Mouse (Mus musculus) kidney, embryonic 16.5 days (tissue): ENCODE results near the gene Rab11fip3. TPM values are rescaled to one million over a fixed set of nuclear protein-coding genes. Genes with fewer than 3 reads are reported as not detected.

Experiments
- polyA plus RNA-seq: library from polyadenylated mRNA; unstranded; fragments of >200 nt; fragmentation: Nextera tagmentation; extraction: Ambion mirVana; gene quantifications from 2 replicates; pipeline ENCODE4 v1.2.1, GENCODE M21; 2015

Gene Rab11fip3
- polyA plus RNA-seq, 1 experiment from 2014 or later = 41.0 TPM

Other genes with a start within 250 kb of the Rab11fip3 start
- 33.1 and 35.3 TPM in 2 replicates for gene Wdr24, start 245.9 kb downstream of the Rab11fip3 start, polyA plus RNA-seq
- gene Jmjd8, start 240.7 kb downstream of the Rab11fip3 start, polyA plus RNA-seq = 72.3 and 73.0 TPM in 2 replicates
- 387 and 393 TPM in 2 replicates for gene Stub1, start 236.2 kb downstream of the Rab11fip3 start, polyA plus RNA-seq
- 3.3 and 4.0 TPM in 2 replicates for gene Rhbdl1, start 232.3 kb downstream of the Rab11fip3 start, polyA plus RNA-seq
- 4.0 and 4.3 TPM in 2 replicates for gene Gm20683, start 227.8 kb downstream of the Rab11fip3 start, polyA plus RNA-seq
- 29.3 and 32.5 TPM in 2 replicates for gene Rhot2, start 224.7 kb downstream of the Rab11fip3 start, polyA plus RNA-seq
- 33.1 and 33.5 TPM in 2 replicates for gene Wdr90, start 208.1 kb downstream of the Rab11fip3 start, polyA plus RNA-seq
- gene Mcrip2, start 200.8 kb downstream of the Rab11fip3 start, polyA plus RNA-seq = 72.9 and 79.2 TPM in 2 replicates
- 100 and 102 TPM in 2 replicates for gene Mettl26, start 194.5 kb downstream of the Rab11fip3 start, polyA plus RNA-seq
- gene Wfikkn1, start 188.7 kb downstream of the Rab11fip3 start, polyA plus RNA-seq = 0.71 and 1.0 TPM in 2 replicates
- 33.5 and 33.7 TPM in 2 replicates for gene Rab40c, start 149.8 kb downstream of the Rab11fip3 start, polyA plus RNA-seq
- gene Pigq, start 124.6 kb downstream of the Rab11fip3 start, polyA plus RNA-seq = 85.8 and 95.9 TPM in 2 replicates
- 1.8 and 3.7 TPM in 2 replicates for gene Nhlrc4, start 124.6 kb downstream of the Rab11fip3 start, polyA plus RNA-seq
- gene A930017K11Rik, start 117.0 kb downstream of the Rab11fip3 start, polyA plus RNA-seq = 8.1 and 9.5 TPM in 2 replicates
- 26.0 and 30.7 TPM in 2 replicates for gene Capn15, start 83.8 kb downstream of the Rab11fip3 start, polyA plus RNA-seq
- 46.9 and 52.3 TPM in 2 replicates for gene Decr2, start 20.8 kb upstream of the Rab11fip3 start, polyA plus RNA-seq
- 103 and 112 TPM in 2 replicates for gene Nme4, start 26.0 kb upstream of the Rab11fip3 start, polyA plus RNA-seq
- gene Tmem8, start 43.7 kb upstream of the Rab11fip3 start, polyA plus RNA-seq = 6.5 and 7.1 TPM in 2 replicates
- gene Mrpl28, start 53.9 kb upstream of the Rab11fip3 start, polyA plus RNA-seq = 216 and 238 TPM in 2 replicates
- gene Axin1, start 69.1 kb upstream of the Rab11fip3 start, polyA plus RNA-seq = 8.3 and 11.7 TPM in 2 replicates
- 0.52 and 0.89 TPM in 2 replicates for gene Pdia2, start 129.5 kb upstream of the Rab11fip3 start, polyA plus RNA-seq
- 17.7 and 19.4 TPM in 2 replicates for gene Rgs11, start 133.4 kb upstream of the Rab11fip3 start, polyA plus RNA-seq
- gene Arhgdig, start 138.2 kb upstream of the Rab11fip3 start, polyA plus RNA-seq = 6.4 TPM in 2 replicates
- 73.6 and 74.3 TPM in 2 replicates for gene Fam234a, start 174.7 kb upstream of the Rab11fip3 start, polyA plus RNA-seq
- 97.7 and 108 TPM in 2 replicates for gene Luc7l, start 183.3 kb upstream of the Rab11fip3 start, polyA plus RNA-seq